Mouse (Mus musculus) ES-E14 (cell line): ENCODE data around the gene Ntf3. TPM values are rescaled to one million over a fixed set of nuclear protein-coding genes. Genes with fewer than 3 reads are reported as not detected.

ENCODE experiments used
- DNase-seq: peaks from one replicate; pipeline ENCODE4 v3.0.0-alpha.2; 2013; ENCODE audit warnings: low read depth, low spot score
- H3K27ac ChIP-seq: 2 replicates; pipeline ENCODE4 v1.5.1; 2012; ENCODE audit warnings: low read depth, mild to moderate bottlenecking, low read length, moderate library complexity, mixed read lengths; ENCODE audit not compliant: poor library complexity, insufficient read depth, severe bottlenecking
- H3K36me3 ChIP-seq: 2 replicates; pipeline ENCODE4 v1.6.1; 2012; ENCODE audit warnings: mild to moderate bottlenecking, low read length, moderate library complexity, mixed read lengths; ENCODE audit not compliant: control insufficient read depth, poor library complexity, insufficient read depth, severe bottlenecking
- H3K4me1 ChIP-seq, 2 experiments: fragments of 150-350 bp in 1 of 2; sonication (generic) in 1 of 2; 2 replicates each; pipeline ENCODE4 v1.6.1; 2012; ENCODE audit warnings: low read length in 2 of 2, mild to moderate bottlenecking in 1 of 2, mixed read lengths in 1 of 2; ENCODE audit not compliant: control insufficient read depth in 2 of 2, insufficient read depth in 2 of 2, poor library complexity in 1 of 2
- H3K4me3 ChIP-seq, 2 experiments: fragments of 150-350 bp in 1 of 2; sonication (generic) in 1 of 2; 2 replicates each; pipeline ENCODE4 v1.5.1; 2012; ENCODE audit warnings: low read length in 2 of 2, low read depth in 1 of 2, mild to moderate bottlenecking in 1 of 2, mixed read lengths in 1 of 2; ENCODE audit not compliant: insufficient read depth in 1 of 2, poor library complexity in 1 of 2, severe bottlenecking in 1 of 2
- H3K9ac ChIP-seq: 2 replicates; pipeline ENCODE4 v1.6.1; 2012; ENCODE audit warnings: low read depth, mild to moderate bottlenecking, low read length, mixed read lengths; ENCODE audit not compliant: poor library complexity, insufficient read depth, severe bottlenecking
- H3K9me3 ChIP-seq: fragments of 150-350 bp; sonication (generic); 2 replicates; pipeline ENCODE4 v1.6.1; 2012; ENCODE audit warnings: low read depth, mild to moderate bottlenecking, low read length; ENCODE audit not compliant: control insufficient read depth, insufficient read depth
- CHD2 ChIP-seq: IDR thresholded peaks from 2 replicates; pipeline ENCODE4 v1.6.1; 2014; ENCODE audit warnings: mild to moderate bottlenecking, low read depth, low read length, inconsistent platforms
- HCFC1 ChIP-seq: IDR thresholded peaks from 2 replicates; pipeline ENCODE4 v1.6.1; 2012; ENCODE audit warnings: low read length, inconsistent platforms, borderline replicate concordance; ENCODE audit not compliant: insufficient read depth
- MAFK ChIP-seq: IDR thresholded peaks from 2 replicates; pipeline ENCODE4 v1.6.1; 2014; ENCODE audit warnings: mild to moderate bottlenecking, low read depth, low read length, inconsistent platforms; ENCODE audit not compliant: insufficient read depth
- ZC3H11A ChIP-seq: IDR thresholded peaks from 2 replicates; pipeline ENCODE4 v1.6.1; 2012; ENCODE audit warnings: low read depth, mild to moderate bottlenecking, inconsistent platforms, low read length, borderline replicate concordance
- ZNF384 ChIP-seq: IDR thresholded peaks from 2 replicates; pipeline ENCODE4 v1.6.1; 2012; ENCODE audit warnings: low read depth, low read length, inconsistent platforms
- in situ Hi-C, 2 experiments: fragments of 600-800 bp; cut with MboI; formaldehyde crosslinking; loops; one replicate each; pipeline ENCODE4 v1.15.1; 2025; ENCODE audit warnings: low sequenced_read_pairs in 2 of 2, inconsistent platforms in 1 of 2; ENCODE audit not compliant: unreplicated experiment in 2 of 2
- total RNA-seq: library from RNA; depleted of rRNA; stranded (reverse); fragments of 300-350 nt; gene quantifications from 2 replicates; pipeline ENCODE4 v1.2.3, GENCODE M21; 2012

Gene Ntf3
- total RNA-seq, 1 experiment, result 0.54 TPM

DNA sequence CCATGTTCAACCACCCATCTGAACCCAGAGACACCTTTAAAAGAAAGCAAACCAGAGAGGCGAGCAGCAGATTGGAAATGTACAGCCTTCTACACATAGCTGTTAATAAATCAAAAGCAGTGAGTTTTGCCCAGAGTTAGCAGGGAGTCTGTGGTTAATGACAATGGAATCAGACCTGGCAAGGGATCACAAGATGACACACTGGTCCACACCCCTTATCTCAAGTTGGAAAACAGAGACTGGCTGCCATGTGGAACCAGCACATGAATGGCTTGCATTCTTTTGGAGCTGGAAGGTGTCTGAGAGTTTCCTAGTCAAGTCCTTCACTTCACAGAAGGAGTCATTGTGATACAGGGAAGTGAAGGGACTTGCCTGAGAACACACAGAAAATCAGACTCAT is 5.4 kb upstream of the Ntf3 start:
- Histone ChIP-seq H3K27ac (no peak overlapping the region), H3K9ac (no peak overlapping the region), H3K4me3 (no peak overlapping the region), H3K4me1 (no peaks in the 10 kb centered on the region), H3K36me3 (no peaks in the 10 kb centered on the region), H3K9me3 (no peaks in the 10 kb centered on the region)
- TF ChIP-seq HCFC1 (no peak), MAFK (no peak), ZNF384 (no peak), ZC3H11A (no peak), CHD2 (no peak)
- in situ Hi-C loops, result no loop called here
- no peak for DNase-seq

DNA sequence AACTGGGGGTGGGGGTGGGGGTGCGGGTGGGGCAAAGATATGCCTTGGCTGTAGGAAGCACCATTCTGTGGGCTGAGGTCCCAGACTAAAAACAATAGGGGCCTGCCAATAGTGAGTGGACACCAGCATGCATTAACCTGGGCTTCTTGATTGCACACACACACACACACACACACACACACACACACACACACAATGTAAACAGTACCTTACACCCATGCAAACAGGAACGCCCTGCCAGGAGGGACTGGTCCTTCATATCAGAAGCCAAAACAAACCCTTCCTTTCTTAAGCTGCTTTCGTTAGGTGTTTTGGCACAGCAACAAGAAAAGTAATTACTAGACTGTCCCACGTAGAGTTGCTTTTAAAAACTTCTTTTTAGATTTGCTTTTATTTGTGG is 4.1 kb upstream of the Ntf3 start:
- H3K9me3 ChIP-seq, result no peaks in the 10 kb centered on the region
- peaks cover 0 to 3% of the 10 kb centered on the region in 2 experiments; a peak in 1 of 4 replicates for H3K4me1 ChIP-seq
- no peaks in the 10 kb centered on the region for H3K36me3 ChIP-seq
- H3K9ac ChIP-seq, result no peak overlapping the region
- H3K27ac ChIP-seq, result no peak overlapping the region
- H3K4me3 ChIP-seq, result no peak overlapping the region
- no peak for DNase-seq
- TF ChIP-seq ZNF384, result no peak
- no peak for TF ChIP-seq ZC3H11A
- TF ChIP-seq MAFK, result no peak
- no peak for TF ChIP-seq HCFC1
- TF ChIP-seq CHD2, result no peak
- in situ Hi-C loops, result no loop called here

DNA sequence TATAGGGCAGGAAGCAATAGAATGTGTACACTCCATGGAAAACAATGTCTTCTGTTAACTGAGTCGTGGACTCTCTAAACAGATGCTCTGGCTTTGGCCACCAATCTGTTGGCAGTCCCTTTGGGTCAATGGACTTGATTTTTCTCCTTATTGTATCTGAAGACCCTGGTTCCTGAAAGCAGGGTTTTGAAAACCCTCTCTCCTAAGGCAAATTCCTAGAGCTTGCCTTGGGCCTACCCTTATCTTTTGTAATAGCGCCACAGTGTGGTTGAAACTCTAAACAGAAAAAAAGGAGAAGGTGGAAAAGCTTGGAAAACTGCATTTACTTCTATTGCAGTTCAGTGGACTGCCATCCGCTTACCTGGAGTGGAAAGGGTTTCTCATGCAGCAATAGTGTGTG is 1.0 kb upstream of the Ntf3 start:
- Histone ChIP-seq H3K4me1 (peaks cover 0 to 6% of the 10 kb centered on the region in 2 experiments; a peak in 1 of 4 replicates), H3K9me3 (no peaks in the 10 kb centered on the region), H3K27ac (no peak overlapping the region), H3K4me3 (no peak overlapping the region), H3K9ac (no peak overlapping the region), H3K36me3 (no peaks in the 10 kb centered on the region)
- in situ Hi-C loops, result no loop called here
- peak; percentile 62; the same call in 1 of the 2 replicates for TF ChIP-seq ZC3H11A
- TF ChIP-seq HCFC1, result no peak
- no peak for TF ChIP-seq ZNF384
- peak; percentile 42 for DNase-seq

DNA sequence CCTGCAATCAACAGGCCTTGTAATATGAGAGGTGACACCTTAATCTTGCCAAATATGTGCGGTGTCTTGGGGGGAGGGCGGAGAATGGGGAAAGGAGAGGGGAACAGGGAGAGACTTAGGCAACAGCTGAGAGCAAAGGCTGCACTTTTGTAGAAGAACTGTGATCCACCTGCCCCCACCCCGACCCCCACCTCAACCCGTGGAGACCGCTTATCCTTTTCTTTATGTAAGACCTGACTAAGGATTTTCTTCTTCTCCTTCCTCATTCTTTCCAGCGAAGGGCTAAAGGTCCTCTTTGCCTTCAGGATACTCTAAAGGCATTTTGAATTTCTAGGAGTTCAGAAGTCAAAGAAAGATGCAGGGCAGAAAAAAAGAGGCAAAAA is 489 bp upstream of the Ntf3 start:
- no peak overlapping the region for H3K9ac ChIP-seq
- H3K9me3 ChIP-seq, result no peaks in the 10 kb centered on the region
- peaks cover 0 to 10% of the 10 kb centered on the region in 2 experiments; a peak in 1 of 4 replicates for H3K4me1 ChIP-seq
- TF ChIP-seq ZC3H11A (no peak), CHD2 (no peak), ZNF384 (no peak), MAFK (no peak), HCFC1 (no peak)
- no peak overlapping the region for H3K27ac ChIP-seq
- peak overlapping the region in 1 of 2 experiments; percentile 16; a peak in 1 of 4 replicates for H3K4me3 ChIP-seq
- DNase-seq, result no peak
- in situ Hi-C loops, result no loop called here
- no peaks in the 10 kb centered on the region for H3K36me3 ChIP-seq
